Mouse (Mus musculus) right cerebral cortex, adult 18-20 months (tissue): ENCODE measurements around the gene Aldoc.
A peak's percentile ranks its signal among the peaks of the same experiment; 100 is the strongest.

ENCODE experiments used
- DNase-seq: peaks from one replicate; pipeline ENCODE4 v3.0.0; 2022; ENCODE audit warnings: mixed read lengths

The Aldoc gene

GRCm38 (mm10) chr11:78333992-78334391 lies 11.2 kb downstream of the Aldoc start:
- DNase-seq: no peak

- DNase-seq: no peak
These were observed 14.3 kb downstream of the Aldoc start for GRCm38 (mm10) chr11:78337040-78337439.

GRCm38 (mm10) chr11:78341702-78342101 lies 18.9 kb downstream of the Aldoc start:
- no peak for DNase-seq

- DNase-seq: peak; percentile 76
These were observed 20.9 kb downstream of the Aldoc start, which contains the start of gene Unc119 for GRCm38 (mm10) chr11:78343381-78344327. Unc119 (plus strand) TSS chr11:78343482.

- no peak for DNase-seq
These were observed 21.6 kb downstream of the Aldoc start for GRCm38 (mm10) chr11:78344328-78344889.

GRCm38 (mm10) chr11:78344890-78345715 lies 22.3 kb downstream of the Aldoc start:
- DNase-seq: no peak

GRCm38 (mm10) chr11:78345801-78346200 lies 23.0 kb downstream of the Aldoc start:
- DNase-seq: no peak

GRCm38 (mm10) chr11:78346326-78347069 lies 23.7 kb downstream of the Aldoc start:
- no peak for DNase-seq

GRCm38 (mm10) chr11:78347070-78347754 lies 24.4 kb downstream of the Aldoc start:
- peak; percentile 51 for DNase-seq

GRCm38 (mm10) chr11:78347908-78348307 lies 25.1 kb downstream of the Aldoc start:
- no peak for DNase-seq

- no peak for DNase-seq
These were observed 25.7 kb downstream of the Aldoc start for GRCm38 (mm10) chr11:78348474-78348873.

- no peak for DNase-seq
These were observed 26.9 kb downstream of the Aldoc start for GRCm38 (mm10) chr11:78349441-78350358.

- no peak for DNase-seq
These were observed 30.3 kb downstream of the Aldoc start for GRCm38 (mm10) chr11:78353081-78353480.

GRCm38 (mm10) chr11:78354905-78355304 lies 32.1 kb downstream of the Aldoc start:
- DNase-seq: no peak

GRCm38 (mm10) chr11:78355471-78356238 lies 32.9 kb downstream of the Aldoc start:
- peak; percentile 33 for DNase-seq

- no peak for DNase-seq
These were observed 35.7 kb downstream of the Aldoc start for GRCm38 (mm10) chr11:78358330-78359007.

- peak; percentile 68 for DNase-seq
These were observed 37.5 kb downstream of the Aldoc start for GRCm38 (mm10) chr11:78360125-78360788.

GRCm38 (mm10) chr11:78360789-78361131 lies 38.0 kb downstream of the Aldoc start:
- no peak for DNase-seq
